Mouse (Mus musculus): ENCODE results near the gene Ankmy1. TPM values are rescaled to one million over a fixed set of nuclear protein-coding genes. Genes with fewer than 3 reads are reported as not detected.

The Ankmy1 gene
- polyA plus RNA-seq, 1 experiment from 2014 or later, result 0.16 TPM

- no peak for ATAC-seq
- 87% methylated on average over 6 of the region's 6 CpGs for WGBS
- Histone ChIP-seq H3K4me3 (replicated peaks) (no peak overlapping the region), H3K27me3 (replicated peaks) (no peaks in the 10 kb centered on the region), H3K9ac (no peak overlapping the region), H3K4me2 (replicated peaks) (no peak overlapping the region), H3K27ac (no peak overlapping the region), H3K9me3 (no peaks in the 10 kb centered on the region), H3K4me1 (replicated peaks) (no peaks in the 10 kb centered on the region), H3K36me3 (no peaks in the 10 kb centered on the region)
Observed at GRCm38 (mm10) chr1:92881982-92882381, 20.7 kb downstream of the Ankmy1 start.

- Histone ChIP-seq H3K9ac (no peak overlapping the region), H3K4me3 (replicated peaks) (no peak overlapping the region), H3K4me1 (replicated peaks) (no peaks in the 10 kb centered on the region), H3K9me3 (no peaks in the 10 kb centered on the region), H3K4me2 (replicated peaks) (no peak overlapping the region), H3K27ac (no peak overlapping the region), H3K27me3 (replicated peaks) (no peaks in the 10 kb centered on the region), H3K36me3 (no peaks in the 10 kb centered on the region)
- no peak for ATAC-seq
- WGBS, result 72% methylated on average over 5 of the region's 5 CpGs
Observed at GRCm38 (mm10) chr1:92880101-92880500, 22.6 kb downstream of the Ankmy1 start.

DNA sequence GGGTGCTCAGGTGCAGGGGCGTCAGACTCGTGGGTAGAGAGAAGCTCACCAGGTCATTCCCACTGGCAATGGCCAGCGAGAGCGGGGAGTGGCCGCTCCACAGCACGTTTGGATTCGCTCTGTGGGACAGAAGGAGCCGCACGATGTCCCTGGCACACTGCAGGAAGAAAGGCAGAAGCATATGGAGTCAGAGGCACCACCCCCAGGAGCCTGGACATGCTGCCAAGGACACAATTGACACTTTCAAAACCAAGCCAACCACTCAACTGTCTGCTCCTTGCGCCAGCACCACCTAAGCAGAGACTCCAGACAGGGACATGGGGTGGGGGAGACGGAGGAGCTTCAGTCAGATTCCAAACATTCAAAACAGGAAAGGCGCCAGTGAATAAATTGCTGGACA lies 23.4 kb downstream of the Ankmy1 start:
- ATAC-seq, result no peak

DNA sequence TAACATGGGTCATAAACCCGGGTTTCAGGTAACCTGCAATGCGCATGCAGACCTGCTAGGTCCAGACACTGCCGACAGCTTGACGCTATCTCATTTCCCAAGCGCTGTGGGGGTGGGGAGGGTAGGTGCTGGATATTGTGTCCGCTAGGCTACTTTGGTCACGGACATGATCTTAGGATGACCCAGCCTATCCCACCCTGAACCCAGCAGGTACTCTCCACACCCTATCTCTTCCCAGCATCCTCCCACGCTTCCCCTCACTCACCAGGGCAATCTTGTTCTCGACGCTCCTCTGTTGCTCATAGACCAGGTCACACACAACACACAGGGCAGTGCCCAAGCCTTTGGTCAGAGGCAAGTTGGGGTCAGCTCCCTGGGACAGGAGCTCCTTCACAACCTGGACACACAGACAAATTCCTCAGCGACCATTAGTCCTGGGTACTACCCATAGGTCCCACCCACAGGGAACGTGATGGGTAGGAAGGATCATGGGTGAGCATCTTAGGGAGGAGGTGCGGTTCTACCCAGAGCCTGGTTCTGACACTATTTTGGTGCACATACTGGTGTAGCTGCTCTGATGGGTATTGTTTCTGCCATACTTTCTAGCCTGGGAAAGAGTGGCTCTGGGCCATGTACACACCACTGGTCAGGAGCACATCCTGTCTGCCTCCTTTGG lies 24.5 kb downstream of the Ankmy1 start:
- no peaks in the 10 kb centered on the region for H3K36me3 ChIP-seq
- no peak overlapping the region for H3K27ac ChIP-seq
- no peak overlapping the region for H3K9ac ChIP-seq
- H3K4me3 ChIP-seq (replicated peaks), result no peak overlapping the region
- no peak for ATAC-seq
- H3K4me1 ChIP-seq (replicated peaks), result no peaks in the 10 kb centered on the region
- 77% methylated on average over 13 of the region's 13 CpGs for WGBS
- no peak overlapping the region for H3K4me2 ChIP-seq (replicated peaks)
- H3K9me3 ChIP-seq, result no peaks in the 10 kb centered on the region
- H3K27me3 ChIP-seq (replicated peaks), result no peaks in the 10 kb centered on the region

More for the DNA sequence above, 23.4 kb downstream of the Ankmy1 start:
- Histone ChIP-seq H3K4me1 (replicated peaks) (no peaks in the 10 kb centered on the region), H3K9ac (no peak overlapping the region), H3K36me3 (no peaks in the 10 kb centered on the region), H3K4me3 (replicated peaks) (no peak overlapping the region), H3K27ac (no peak overlapping the region), H3K27me3 (replicated peaks) (no peaks in the 10 kb centered on the region), H3K4me2 (replicated peaks) (no peak overlapping the region), H3K9me3 (no peaks in the 10 kb centered on the region)
- 89% methylated on average over 12 of the region's 12 CpGs for WGBS

DNA sequence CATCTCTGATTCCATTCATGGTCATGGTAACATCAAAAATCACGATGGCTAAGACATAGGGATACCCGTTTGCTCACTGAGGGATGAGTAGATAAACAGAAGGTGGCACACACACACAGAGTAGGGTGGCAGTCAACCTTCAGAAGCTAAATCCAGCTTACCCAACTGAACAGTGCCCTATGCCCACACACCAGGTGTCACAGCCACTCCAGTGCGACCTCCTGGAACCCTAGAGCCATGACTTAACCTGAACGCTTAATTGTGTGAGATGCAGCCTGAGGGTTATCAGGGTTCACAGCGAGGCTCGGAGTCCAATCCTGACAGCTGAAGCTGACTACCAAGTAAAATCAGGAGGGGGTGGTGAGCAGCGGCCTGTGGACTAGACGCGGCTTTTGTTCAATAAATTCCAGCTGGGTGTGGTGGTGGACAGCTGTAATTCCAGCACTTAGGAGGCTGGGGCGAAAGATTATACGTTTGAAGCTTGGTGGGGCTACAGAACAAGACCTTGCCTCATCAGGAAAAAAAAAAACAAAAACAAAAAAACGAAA lies 25.2 kb downstream of the Ankmy1 start:
- Histone ChIP-seq H3K36me3 (no peaks in the 10 kb centered on the region), H3K27ac (no peak overlapping the region), H3K9me3 (no peaks in the 10 kb centered on the region), H3K9ac (no peak overlapping the region), H3K4me1 (replicated peaks) (no peaks in the 10 kb centered on the region), H3K4me3 (replicated peaks) (no peak overlapping the region), H3K4me2 (replicated peaks) (no peak overlapping the region), H3K27me3 (replicated peaks) (no peaks in the 10 kb centered on the region)
- ATAC-seq, result no peak
- whole genome bisulfite sequencing, result 69% methylated on average over 12 of the region's 12 CpGs

- no peak overlapping the region for H3K4me2 ChIP-seq (replicated peaks)
- no peaks in the 10 kb centered on the region for H3K27me3 ChIP-seq (replicated peaks)
- 83% methylated on average over 8 of the region's 8 CpGs for WGBS
- H3K9me3 ChIP-seq, result no peaks in the 10 kb centered on the region
- no peaks in the 10 kb centered on the region for H3K36me3 ChIP-seq
- no peak overlapping the region for H3K27ac ChIP-seq
- H3K4me3 ChIP-seq (replicated peaks), result no peak overlapping the region
- ATAC-seq, result no peak
- no peaks in the 10 kb centered on the region for H3K4me1 ChIP-seq (replicated peaks)
- no peak overlapping the region for H3K9ac ChIP-seq
Observed at GRCm38 (mm10) chr1:92875360-92876111, 27.2 kb downstream of the Ankmy1 start.

- 69% methylated on average over 3 of the region's 3 CpGs for WGBS
- H3K4me3 ChIP-seq (replicated peaks), result no peak overlapping the region
- H3K4me2 ChIP-seq (replicated peaks), result no peak overlapping the region
- H3K9me3 ChIP-seq, result no peaks in the 10 kb centered on the region
- H3K36me3 ChIP-seq, result no peaks in the 10 kb centered on the region
- no peak for ATAC-seq
- H3K27ac ChIP-seq, result no peak overlapping the region
- no peaks in the 10 kb centered on the region for H3K27me3 ChIP-seq (replicated peaks)
- no peak overlapping the region for H3K9ac ChIP-seq
- no peaks in the 10 kb centered on the region for H3K4me1 ChIP-seq (replicated peaks)
Observed at GRCm38 (mm10) chr1:92874011-92874410, 28.7 kb downstream of the Ankmy1 start.

DNA sequence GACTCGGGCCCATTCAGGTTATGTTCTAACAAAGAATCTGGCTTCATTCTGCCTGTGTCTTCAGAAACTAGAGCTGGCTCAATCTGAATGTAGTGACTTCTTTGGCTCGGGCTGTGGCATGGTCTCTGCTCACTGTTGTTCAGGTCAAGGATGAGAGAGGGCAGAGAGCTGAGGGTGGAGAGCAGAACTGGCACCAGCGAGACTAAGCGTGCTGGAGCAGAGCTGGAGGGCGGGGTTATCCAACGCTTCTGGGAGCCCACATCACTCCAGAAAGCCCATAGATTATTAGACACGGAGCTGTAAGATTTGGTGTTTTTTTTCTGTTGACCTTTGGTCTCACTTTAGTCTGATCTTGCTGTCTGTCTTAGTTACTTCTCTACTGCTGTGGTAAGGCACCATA lies 30.0 kb downstream of the Ankmy1 start:
- WGBS, result 79% methylated on average over 7 of the region's 7 CpGs
- Histone ChIP-seq H3K27ac (no peak overlapping the region), H3K4me3 (replicated peaks) (no peak overlapping the region), H3K9me3 (no peaks in the 10 kb centered on the region), H3K4me2 (replicated peaks) (no peak overlapping the region), H3K9ac (no peak overlapping the region), H3K27me3 (replicated peaks) (no peaks in the 10 kb centered on the region), H3K36me3 (no peaks in the 10 kb centered on the region), H3K4me1 (replicated peaks) (no peaks in the 10 kb centered on the region)
- no peak for ATAC-seq

DNA sequence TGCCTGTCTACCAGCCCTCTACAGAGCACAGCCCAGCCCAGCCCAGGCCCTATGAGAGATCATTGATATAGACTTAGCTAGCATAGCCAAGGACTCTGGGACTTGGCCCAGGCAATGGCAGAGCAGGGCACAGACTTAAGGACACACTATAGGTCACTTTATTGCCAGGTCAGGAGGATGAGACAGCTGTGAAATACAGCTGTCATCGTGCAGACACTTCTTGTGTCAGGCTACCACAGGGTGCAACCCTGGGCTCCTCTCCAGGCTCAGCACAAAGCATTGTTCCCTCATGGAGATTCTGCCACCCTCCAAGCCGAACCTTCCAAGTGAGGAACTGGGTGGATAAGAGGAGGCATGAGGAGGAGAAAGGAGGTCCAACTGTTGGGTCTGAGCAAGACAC lies 32.7 kb downstream of the Ankmy1 start:
- Histone ChIP-seq H3K4me1 (replicated peaks) (no peaks in the 10 kb centered on the region), H3K27me3 (replicated peaks) (no peaks in the 10 kb centered on the region), H3K9ac (no peak overlapping the region), H3K4me2 (replicated peaks) (no peak overlapping the region), H3K27ac (no peak overlapping the region), H3K9me3 (no peaks in the 10 kb centered on the region), H3K36me3 (no peaks in the 10 kb centered on the region), H3K4me3 (replicated peaks) (no peak overlapping the region)
- ATAC-seq, result no peak
- WGBS, result 86% methylated on average over 2 of the region's 2 CpGs

- Histone ChIP-seq H3K27ac (no peak overlapping the region), H3K4me1 (replicated peaks) (no peaks in the 10 kb centered on the region), H3K36me3 (no peaks in the 10 kb centered on the region), H3K4me2 (replicated peaks) (no peak overlapping the region), H3K9me3 (no peaks in the 10 kb centered on the region), H3K4me3 (replicated peaks) (no peak overlapping the region), H3K9ac (no peak overlapping the region), H3K27me3 (replicated peaks) (no peaks in the 10 kb centered on the region)
- whole genome bisulfite sequencing, result 72% methylated on average over 2 of the region's 2 CpGs
- ATAC-seq, result no peak
Observed at GRCm38 (mm10) chr1:92866170-92866569, 36.5 kb downstream of the Ankmy1 start.

- H3K4me2 ChIP-seq (replicated peaks), result no peak overlapping the region
- ATAC-seq, result no peak
- H3K4me1 ChIP-seq (replicated peaks), result no peaks in the 10 kb centered on the region
- no peaks in the 10 kb centered on the region for H3K27me3 ChIP-seq (replicated peaks)
- no peak overlapping the region for H3K27ac ChIP-seq
- H3K4me3 ChIP-seq (replicated peaks), result no peak overlapping the region
- H3K9ac ChIP-seq, result no peak overlapping the region
- no peaks in the 10 kb centered on the region for H3K36me3 ChIP-seq
- no peaks in the 10 kb centered on the region for H3K9me3 ChIP-seq
- WGBS, result 82% methylated on average over 4 of the region's 4 CpGs
Observed at GRCm38 (mm10) chr1:92863268-92863667, 39.4 kb downstream of the Ankmy1 start.

GRCm38 (mm10) chr1:92861503-92861902 lies 41.2 kb downstream of the Ankmy1 start:
- 72% methylated on average over 6 of the region's 6 CpGs for WGBS
- H3K27me3 ChIP-seq (replicated peaks), result no peaks in the 10 kb centered on the region
- no peaks in the 10 kb centered on the region for H3K9me3 ChIP-seq
- no peaks in the 10 kb centered on the region for H3K36me3 ChIP-seq
- ATAC-seq, result no peak
- no peaks in the 10 kb centered on the region for H3K4me1 ChIP-seq (replicated peaks)
- no peak overlapping the region for H3K4me2 ChIP-seq (replicated peaks)
- no peak overlapping the region for H3K9ac ChIP-seq
- H3K27ac ChIP-seq, result no peak overlapping the region
- no peak overlapping the region for H3K4me3 ChIP-seq (replicated peaks)

DNA sequence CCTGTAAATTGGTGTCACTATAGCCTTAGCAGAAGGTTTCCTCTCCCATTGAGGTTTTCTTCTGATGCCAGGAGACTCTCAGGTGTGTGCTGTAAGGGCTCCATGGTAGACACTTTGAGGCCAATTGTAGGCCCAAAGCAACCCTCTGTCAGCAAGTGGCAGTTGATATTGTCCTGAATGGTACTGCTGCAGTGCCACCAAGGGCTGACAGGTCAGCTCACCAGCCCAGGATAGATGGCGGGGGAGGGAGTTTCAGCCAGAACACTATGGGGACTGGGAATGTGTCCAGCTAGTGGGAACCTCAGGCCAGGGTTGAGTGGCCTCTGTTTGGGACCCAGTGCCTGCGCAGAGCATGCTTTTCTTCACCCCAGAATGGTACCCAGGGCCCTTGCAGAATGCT lies 50.3 kb downstream of the Ankmy1 start:
- ATAC-seq, result no peak
- no peak overlapping the region for H3K9ac ChIP-seq
- H3K27ac ChIP-seq, result no peak overlapping the region
- 87% methylated on average over 2 of the region's 2 CpGs for WGBS
- H3K4me2 ChIP-seq (replicated peaks), result no peak overlapping the region
- H3K36me3 ChIP-seq, result no peaks in the 10 kb centered on the region
- no peaks in the 10 kb centered on the region for H3K27me3 ChIP-seq (replicated peaks)
- peaks cover 4% of the 10 kb centered on the region; the same call in 1 of the 2 replicates for H3K4me1 ChIP-seq (replicated peaks)
- H3K9me3 ChIP-seq, result no peaks in the 10 kb centered on the region
- no peak overlapping the region for H3K4me3 ChIP-seq (replicated peaks)

Measured in intestine, embryonic 15.5 days (tissue).